Mouse (Mus musculus) cerebellum, adult 11 months (tissue): ENCODE results near the gene Ubr7.

Experiments used
- DNase-seq: peaks from one replicate; pipeline ENCODE4 v3.0.0; 2022

Gene Ubr7

GRCm38 (mm10) chr12:102757689-102758402 is at the start of gene Ubr7, which contains the start of the genes Gm28051 and Gon7:
Gene Ubr7 (plus strand): TSS chr12:102757967.
Gene Gm28051 (minus strand): TSS chr12:102757765.
Gene Gon7 (minus strand): TSS chr12:102757803.
- DNase-seq, result peak; percentile 96

GRCm38 (mm10) chr12:102708220-102708619 is 49.5 kb upstream of the Ubr7 start:
- DNase-seq, result no peak

- no peak for DNase-seq
These were observed 47.9 kb upstream of the Ubr7 start for GRCm38 (mm10) chr12:102709896-102710295.

- DNase-seq, result peak; percentile 89
These were observed 46.9 kb upstream of the Ubr7 start for GRCm38 (mm10) chr12:102710851-102711375.

- DNase-seq, result no peak
These were observed 44.5 kb upstream of the Ubr7 start for GRCm38 (mm10) chr12:102713153-102713865.

GRCm38 (mm10) chr12:102714116-102714515 is 43.7 kb upstream of the Ubr7 start:
- DNase-seq, result no peak

GRCm38 (mm10) chr12:102714654-102715395 is 42.9 kb upstream of the Ubr7 start:
- no peak for DNase-seq

GRCm38 (mm10) chr12:102719552-102720315 is 38.0 kb upstream of the Ubr7 start:
- DNase-seq, result peak; percentile 47

GRCm38 (mm10) chr12:102722451-102722850 is 35.3 kb upstream of the Ubr7 start:
- no peak for DNase-seq

GRCm38 (mm10) chr12:102722966-102723365 is 34.8 kb upstream of the Ubr7 start:
- DNase-seq, result no peak

- no peak for DNase-seq
These were observed 33.9 kb upstream of the Ubr7 start for GRCm38 (mm10) chr12:102723861-102724260.

- no peak for DNase-seq
These were observed 32.6 kb upstream of the Ubr7 start for GRCm38 (mm10) chr12:102725146-102725545.

GRCm38 (mm10) chr12:102725761-102726175 is 32.0 kb upstream of the Ubr7 start:
- no peak for DNase-seq

- peak; percentile 70 for DNase-seq
These were observed 27.6 kb upstream of the Ubr7 start for GRCm38 (mm10) chr12:102729855-102730797.

GRCm38 (mm10) chr12:102730798-102731619 is 26.8 kb upstream of the Ubr7 start:
- no peak for DNase-seq

- DNase-seq, result no peak
These were observed 24.4 kb upstream of the Ubr7 start for GRCm38 (mm10) chr12:102733381-102733780.

GRCm38 (mm10) chr12:102739096-102739495 is 18.7 kb upstream of the Ubr7 start:
- no peak for DNase-seq

- DNase-seq, result no peak
These were observed 17.5 kb upstream of the Ubr7 start for GRCm38 (mm10) chr12:102740285-102740684.

- no peak for DNase-seq
These were observed 15.7 kb upstream of the Ubr7 start for GRCm38 (mm10) chr12:102742056-102742455.

- DNase-seq, result no peak
These were observed 14.7 kb upstream of the Ubr7 start for GRCm38 (mm10) chr12:102743036-102743588.
